Mouse (Mus musculus) liver, adult 2 months (tissue): ENCODE data around the gene Lama4. TPM values are rescaled to one million over a fixed set of nuclear protein-coding genes. Genes with fewer than 3 reads are reported as not detected.

Experiments used
- DNase-seq: peaks from one replicate; pipeline ENCODE4 v3.0.0-alpha.2; 2011; ENCODE audit warnings: low read depth, low spot score; ENCODE audit errors: extremely low read depth
- H3K27ac ChIP-seq: fragments of 200-500 bp; replicated peaks from 2 replicates; pipeline ENCODE4 v1.5.1; 2012; ENCODE audit warnings: low read depth, mild to moderate bottlenecking, control low read depth, inconsistent platforms, low read length; ENCODE audit not compliant: insufficient read depth
- H3K27me3 ChIP-seq: fragments of 200-500 bp; 2 replicates; pipeline ENCODE4 v1.6.1; 2012; ENCODE audit warnings: mild to moderate bottlenecking, moderate library complexity, low read length, inconsistent platforms; ENCODE audit not compliant: control insufficient read depth, insufficient read depth
- H3K36me3 ChIP-seq: fragments of 200-500 bp; 2 replicates; pipeline ENCODE4 v1.6.1; 2012; ENCODE audit warnings: low read length, inconsistent platforms; ENCODE audit not compliant: control insufficient read depth, insufficient read depth
- H3K4me1 ChIP-seq: fragments of 200-500 bp; 2 replicates; pipeline ENCODE4 v1.6.1; 2011; ENCODE audit warnings: low read length; ENCODE audit not compliant: control insufficient read depth, insufficient read depth
- H3K4me3 ChIP-seq: fragments of 200-500 bp; 2 replicates; pipeline ENCODE4 v1.5.1; 2011; ENCODE audit warnings: low read depth, mild to moderate bottlenecking, control low read depth, low read length, moderate library complexity; ENCODE audit not compliant: insufficient read depth
- H3K79me2 ChIP-seq: fragments of 200-500 bp; 2 replicates; pipeline ENCODE4 v1.6.1; 2012; ENCODE audit warnings: inconsistent platforms, mild to moderate bottlenecking, low read length, moderate library complexity; ENCODE audit not compliant: control insufficient read depth, insufficient read depth
- H3K9ac ChIP-seq: fragments of 200-500 bp; 2 replicates; pipeline ENCODE4 v1.6.1; 2012; ENCODE audit warnings: low read depth, mild to moderate bottlenecking, control low read depth, inconsistent platforms, low read length
- CTCF ChIP-seq: fragments of 200-500 bp; IDR thresholded peaks from 2 replicates; pipeline ENCODE4 v1.5.1; 2011; ENCODE audit warnings: low read depth, low read length, control low read depth
- POLR2A ChIP-seq: fragments of 200-500 bp; IDR thresholded peaks from 2 replicates; pipeline ENCODE4 v1.6.1; 2011; ENCODE audit warnings: low read length, control low read depth; ENCODE audit not compliant: insufficient read depth; ENCODE audit errors: extremely low read depth
- WGBS: fragments of 180-500 bp; shearing (Covaris S2); methylation state at CpG from one replicate; pipeline ENCODE4 v1.1.7; 2018; 5-methylcytosine and 5-hydroxymethylcytosine counted together
- polyA plus RNA-seq: library from polyadenylated mRNA; depleted of rRNA; stranded (reverse); fragments of >200 nt; gene quantifications from 2 replicates; pipeline ENCODE4 v1.2.3, GENCODE M21; 2012
- total RNA-seq: library from RNA; depleted of rRNA; stranded (reverse); fragments of >200 nt; gene quantifications from 2 replicates; pipeline ENCODE4 v1.2.3, GENCODE M21; 2014

The Lama4 gene
- total and polyA plus RNA-seq, 2 experiments = 1.6 to 6.7 TPM

DNA sequence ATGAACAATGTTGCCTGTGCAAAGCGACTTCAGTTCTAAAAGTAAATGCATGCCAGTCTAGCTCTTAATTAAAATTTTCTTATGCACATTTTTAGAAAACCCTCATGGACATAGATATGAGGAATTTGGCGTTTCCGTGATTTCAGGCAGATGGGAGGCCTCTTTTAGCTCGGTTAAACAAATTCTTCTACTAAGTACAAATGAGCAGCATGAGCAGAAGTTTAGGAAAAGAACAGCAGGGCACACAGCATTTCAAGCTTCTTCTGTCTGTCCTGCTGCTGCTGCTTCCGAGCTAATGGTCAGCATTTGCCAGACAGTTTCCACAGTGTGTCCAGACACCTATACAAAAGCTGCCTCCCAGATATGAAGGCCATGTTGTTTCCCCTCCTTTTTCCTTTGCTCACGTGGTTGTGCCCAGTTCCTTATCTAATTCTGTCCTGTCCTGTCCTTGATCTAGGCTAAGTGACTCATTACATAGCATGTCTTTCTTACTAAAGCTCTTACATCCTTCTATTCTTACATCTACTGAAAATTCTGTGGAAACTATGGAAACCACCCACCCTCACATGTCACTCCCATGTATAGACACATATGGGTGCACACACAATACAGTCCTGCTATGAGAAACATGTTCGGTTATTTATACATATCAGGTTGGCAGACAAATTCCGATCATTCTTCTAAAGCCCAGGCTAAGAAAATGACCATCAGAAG is 84.4 kb downstream of the Lama4 start:
- H3K79me2 ChIP-seq = no peaks in the 10 kb centered on the region
- H3K4me3 ChIP-seq = no peak overlapping the region
- no peak overlapping the region for H3K27ac ChIP-seq
- H3K36me3 ChIP-seq = no peaks in the 10 kb centered on the region; the same call in 1 of the 2 replicates
- H3K9ac ChIP-seq = no peak overlapping the region
- TF ChIP-seq CTCF (no peak), POLR2A (no peak)
- 74% methylated on average over 8 of the region's 8 CpGs for WGBS
- H3K27me3 ChIP-seq = no peaks in the 10 kb centered on the region
- DNase-seq = no peak
- H3K4me1 ChIP-seq = no peaks in the 10 kb centered on the region

DNA sequence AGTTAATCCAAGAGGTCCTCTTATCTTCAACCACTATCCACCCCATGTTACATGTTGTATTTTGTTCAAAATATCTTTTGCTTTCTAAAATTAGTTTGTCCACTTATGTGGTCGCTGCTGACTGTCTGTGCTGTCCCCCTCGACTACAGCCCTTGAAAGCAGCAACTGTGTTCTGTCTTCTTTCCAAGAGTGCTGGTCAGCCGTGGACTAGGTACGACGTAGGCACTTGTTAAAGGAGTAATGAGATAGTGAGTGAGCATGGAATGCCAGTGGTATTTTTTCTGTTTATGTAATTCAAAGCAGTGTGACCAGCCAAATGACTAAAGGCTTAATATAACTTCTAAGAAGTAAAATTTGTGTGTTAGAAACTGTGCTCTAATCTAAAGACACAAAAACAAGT is 90.7 kb downstream of the Lama4 start:
- H3K9ac ChIP-seq = no peak overlapping the region
- 82% methylated on average over 5 of the region's 5 CpGs for WGBS
- H3K27me3 ChIP-seq = no peaks in the 10 kb centered on the region
- TF ChIP-seq CTCF (no peak), POLR2A (no peak)
- H3K4me3 ChIP-seq = no peak overlapping the region
- H3K27ac ChIP-seq = no peak overlapping the region
- H3K4me1 ChIP-seq = no peaks in the 10 kb centered on the region
- DNase-seq = no peak
- H3K79me2 ChIP-seq = no peaks in the 10 kb centered on the region
- H3K36me3 ChIP-seq = no peaks in the 10 kb centered on the region; the same call in 1 of the 2 replicates

DNA sequence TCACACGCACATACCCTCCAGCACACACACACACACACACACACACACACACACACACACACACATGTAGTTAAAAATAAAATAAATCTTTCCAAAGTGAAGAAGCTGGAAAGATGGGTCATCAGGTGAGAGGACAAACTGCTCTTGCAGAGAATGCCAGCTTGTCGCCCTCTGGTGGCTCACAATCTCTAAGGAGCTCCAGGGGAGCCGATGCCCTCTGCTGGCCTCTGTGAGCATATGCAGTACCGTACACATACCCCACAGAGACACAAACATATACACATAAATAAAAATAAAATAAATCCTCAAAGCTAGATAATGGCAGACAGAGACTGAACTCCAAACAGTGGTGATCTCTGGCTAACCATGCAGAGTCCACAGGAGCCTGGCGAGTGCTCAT is 99.4 kb downstream of the Lama4 start:
- WGBS = 91% methylated on average over 5 of the region's 5 CpGs
- Histone ChIP-seq H3K27ac (no peak overlapping the region), H3K27me3 (no peaks in the 10 kb centered on the region), H3K9ac (no peak overlapping the region), H3K4me3 (no peak overlapping the region), H3K4me1 (no peaks in the 10 kb centered on the region), H3K79me2 (no peaks in the 10 kb centered on the region), H3K36me3 (no peaks in the 10 kb centered on the region)
- peak; percentile 3 for DNase-seq
- peak; percentile 67 for TF ChIP-seq CTCF
- no peak for TF ChIP-seq POLR2A

DNA sequence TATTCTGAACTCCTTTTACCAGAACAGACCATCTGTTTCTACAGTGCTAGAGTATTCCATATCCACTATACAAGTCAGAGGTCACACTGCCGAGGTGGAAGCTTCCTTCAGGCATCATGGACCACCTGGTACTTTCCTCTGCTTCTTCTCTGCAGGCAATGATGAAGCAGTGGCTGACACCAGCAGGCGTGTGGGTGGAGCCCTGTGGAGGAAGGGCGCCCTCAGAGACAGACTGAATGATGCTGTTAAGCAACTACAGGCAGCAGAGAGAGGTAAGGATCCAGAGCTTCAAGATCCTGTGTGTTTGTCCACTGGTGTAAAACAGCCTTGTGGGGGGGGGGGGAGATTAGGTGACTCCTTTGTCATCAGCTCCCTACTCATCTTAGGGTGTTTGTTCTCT is 100.1 kb downstream of the Lama4 start:
- Histone ChIP-seq H3K4me1 (no peaks in the 10 kb centered on the region), H3K9ac (no peak overlapping the region), H3K27me3 (no peaks in the 10 kb centered on the region), H3K79me2 (no peaks in the 10 kb centered on the region), H3K27ac (no peak overlapping the region), H3K36me3 (no peaks in the 10 kb centered on the region), H3K4me3 (no peak overlapping the region)
- TF ChIP-seq POLR2A (no peak), CTCF (no peak)
- 73% methylated on average over 3 of the region's 3 CpGs for WGBS
- DNase-seq = no peak

DNA sequence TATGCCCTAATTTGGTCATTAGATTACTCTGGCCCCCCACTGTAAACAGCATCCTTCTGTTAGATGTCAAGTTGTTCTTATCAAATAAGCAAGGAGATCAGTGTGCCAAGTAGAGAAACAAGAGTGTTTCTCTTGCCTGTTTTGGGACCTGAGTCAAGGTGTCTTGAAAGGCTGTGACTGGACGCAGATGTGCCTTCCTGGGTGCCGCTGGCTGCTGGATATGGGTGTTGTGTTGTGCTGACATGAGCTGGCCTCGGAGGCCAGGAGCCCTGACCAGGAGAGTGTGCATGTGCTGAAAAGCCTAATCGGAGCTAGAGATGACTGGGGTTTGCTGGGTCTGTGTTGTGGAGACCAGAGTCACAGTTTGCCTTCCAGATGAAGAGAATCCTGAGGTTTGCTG is 100.7 kb downstream of the Lama4 start:
- TF ChIP-seq CTCF = no peak
- TF ChIP-seq POLR2A = no peak
- no peak overlapping the region for H3K27ac ChIP-seq
- H3K27me3 ChIP-seq = no peaks in the 10 kb centered on the region
- DNase-seq = no peak
- no peak overlapping the region for H3K9ac ChIP-seq
- no peaks in the 10 kb centered on the region for H3K36me3 ChIP-seq
- 84% methylated on average over 4 of the region's 4 CpGs for WGBS
- H3K4me1 ChIP-seq = no peaks in the 10 kb centered on the region
- H3K4me3 ChIP-seq = no peak overlapping the region
- H3K79me2 ChIP-seq = no peaks in the 10 kb centered on the region

DNA sequence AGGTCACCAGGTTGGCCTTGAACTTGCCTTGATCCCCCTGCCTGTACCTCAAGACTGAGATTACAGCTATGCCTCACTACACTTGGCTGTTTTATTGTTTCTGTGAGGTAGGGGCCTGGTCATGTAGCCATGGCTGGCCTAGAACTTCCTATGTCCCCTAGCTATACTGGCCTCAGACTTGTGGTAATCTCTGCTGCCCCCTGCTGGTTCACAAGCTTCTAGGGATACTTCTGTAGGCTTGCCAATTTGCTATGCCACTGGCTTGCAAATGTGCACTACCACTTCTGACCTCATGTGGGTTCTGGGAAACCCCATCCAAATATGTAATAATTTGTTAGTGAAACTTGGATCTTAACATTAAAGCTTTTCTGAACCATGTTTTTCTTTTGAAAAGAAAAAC is 101.6 kb downstream of the Lama4 start:
- no peak overlapping the region for H3K27ac ChIP-seq
- TF ChIP-seq POLR2A = no peak
- TF ChIP-seq CTCF = peak; percentile 51; the same call in 1 of the 2 replicates

More for the DNA sequence above, 101.6 kb downstream of the Lama4 start:
- Histone ChIP-seq H3K27me3 (no peaks in the 10 kb centered on the region), H3K36me3 (no peaks in the 10 kb centered on the region), H3K4me3 (no peak overlapping the region), H3K79me2 (no peaks in the 10 kb centered on the region), H3K9ac (no peak overlapping the region), H3K4me1 (no peaks in the 10 kb centered on the region)
- DNase-seq = peak; percentile 52
